25 mouse cellular contexts compared by ENCODE assay signal in genomic region chr7:19677872-19678271, GRCm38 (mm10). TPM values are rescaled to one million over a fixed set of nuclear protein-coding genes. Genes with fewer than 3 reads are reported as not detected.
DNase-seq lines count a peak whose midpoint lies in the region; ATAC-seq and TF ChIP-seq lines count a peak whose summit lies in the region.
"Had no signal": no experiment of that assay in that cellular context is flagged by ENCODE, and none has a peak within 500 bp of the region (broad histone marks: within the 10 kb centered on the region; RNA-seq: fewer than 3 reads in every experiment).

Gene Apoc2 (minus strand): TSS chr7:19677941.

- DNase-seq in limb, embryonic 10.5 days (ENCODE audit: low spot score) = no peak
- DNase-seq in liver, postnatal 0 days = peak; percentile 42
- no peak for DNase-seq in left cerebral cortex, postnatal 36 days (ENCODE audit: low spot score in 2 of 2)
- no peak for DNase-seq in adrenal gland, adult 18-20 months (ENCODE audit: low spot score in 2 of 2)
- DNase-seq: cerebellum, adult 18-20 months; heart, adult 2 months; kidney, adult 11 months; lung, adult 18-20 months; lung, postnatal 36 days; thymus, postnatal 25 days had no signal

- no peak within 1 kb of the TSS for H3K4me3 ChIP-seq in limb, embryonic 12.5 days (replicated peaks)
- H3K4me3 ChIP-seq in limb, embryonic 10.5 days = no peak within 1 kb of the TSS
- no peak within 1 kb of the TSS for H3K4me3 ChIP-seq in intestine, postnatal 0 days (ENCODE audit: low read depth, low read length)
- peak within 1 kb of the TSS; percentile 20 for H3K4me3 ChIP-seq in liver, postnatal 0 days (ENCODE audit: low read depth, low read length)
- H3K4me3 ChIP-seq in stomach, embryonic 16.5 days (replicated peaks; ENCODE audit: low read length) = no peak within 1 kb of the TSS
- no peak within 1 kb of the TSS for H3K4me3 ChIP-seq in hindbrain, embryonic 16.5 days (ENCODE audit: low read length)
- H3K4me3 ChIP-seq: embryonic facial prominence, embryonic 12.5 days; heart, adult 2 months; hindbrain, embryonic 12.5 days; midbrain, embryonic 13.5 days had no signal

- peak; percentile 68 for TF ChIP-seq EP300 in liver, postnatal 0 days (IDR thresholded peaks at IDR 0.05; ENCODE audit: low read depth)

- ATAC-seq in limb, embryonic 12.5 days (ENCODE audit: insufficient number of reproducible peaks, insufficient read depth, low FRiP score, low TSS enrichment, low read depth) = no peak
- ATAC-seq in intestine, postnatal 0 days = peak; percentile 61
- ATAC-seq in liver, postnatal 0 days = peak; percentile 53
- peak; percentile 63; the same call in 1 of the 2 replicates for ATAC-seq in stomach, embryonic 16.5 days (ENCODE audit: insufficient read depth, low FRiP score)
- ATAC-seq in hindbrain, embryonic 16.5 days = no peak
- ATAC-seq: activated CD4-positive, CD25-positive, alpha-beta regulatory T cell, adult 4 months; forebrain, embryonic 16.5 days; midbrain, embryonic 13.5 days; Patski had no signal

- WGBS in limb, embryonic 12.5 days = 76% methylated on average over 8 of the region's 8 CpGs
- 81% methylated on average over 8 of the region's 8 CpGs for WGBS in limb, embryonic 10.5 days
- 33% methylated on average over 8 of the region's 8 CpGs for WGBS in intestine, postnatal 0 days
- 47% methylated on average over 8 of the region's 8 CpGs for WGBS in liver, postnatal 0 days (ENCODE audit: insufficient replicate concordance)
- WGBS in stomach, embryonic 16.5 days = 50% methylated on average over 8 of the region's 8 CpGs
- 79% methylated on average over 8 of the region's 8 CpGs for WGBS in hindbrain, embryonic 16.5 days

- no peaks in the 10 kb centered on the region for H3K36me3 ChIP-seq in limb, embryonic 12.5 days
- H3K36me3 ChIP-seq in limb, embryonic 10.5 days = no peaks in the 10 kb centered on the region
- H3K36me3 ChIP-seq in intestine, postnatal 0 days (ENCODE audit: control insufficient read depth, insufficient read depth) = no peaks in the 10 kb centered on the region
- H3K36me3 ChIP-seq in liver, postnatal 0 days (replicated peaks; ENCODE audit: insufficient read depth, low read length) = no peaks in the 10 kb centered on the region
- H3K36me3 ChIP-seq in stomach, embryonic 16.5 days (ENCODE audit: control insufficient read depth, insufficient read depth, low read length) = no peaks in the 10 kb centered on the region
- no peaks in the 10 kb centered on the region for H3K36me3 ChIP-seq in hindbrain, embryonic 16.5 days (ENCODE audit: control insufficient read depth, insufficient read depth, low read length)
- H3K36me3 ChIP-seq: embryonic facial prominence, embryonic 12.5 days; hindbrain, embryonic 12.5 days; midbrain, embryonic 13.5 days had no signal

- H3K4me1 ChIP-seq in limb, embryonic 12.5 days (replicated peaks) = no peaks in the 10 kb centered on the region
- no peaks in the 10 kb centered on the region for H3K4me1 ChIP-seq in limb, embryonic 10.5 days
- H3K4me1 ChIP-seq in intestine, postnatal 0 days (replicated peaks; ENCODE audit: control insufficient read depth, insufficient read depth, low read length) = peaks cover 3% of the 10 kb centered on the region; the same call in 1 of the 2 replicates
- peaks cover 20% of the 10 kb centered on the region for H3K4me1 ChIP-seq in liver, postnatal 0 days (ENCODE audit: insufficient read depth)
- no peaks in the 10 kb centered on the region for H3K4me1 ChIP-seq in stomach, embryonic 16.5 days (ENCODE audit: control insufficient read depth, insufficient read depth, low read length)
- H3K4me1 ChIP-seq in hindbrain, embryonic 16.5 days (ENCODE audit: control insufficient read depth, insufficient read depth, low read depth, low read length) = no peaks in the 10 kb centered on the region
- H3K4me1 ChIP-seq: embryonic facial prominence, embryonic 12.5 days; hindbrain, embryonic 12.5 days; midbrain, embryonic 13.5 days had no signal

- H3K27ac ChIP-seq in limb, embryonic 12.5 days = no peak within 1 kb of the TSS
- no peak within 1 kb of the TSS for H3K27ac ChIP-seq in limb, embryonic 10.5 days
- peak within 1 kb of the TSS; percentile 76 for H3K27ac ChIP-seq in intestine, postnatal 0 days (ENCODE audit: low read depth, low read length)
- peak within 1 kb of the TSS; percentile 98 for H3K27ac ChIP-seq in liver, postnatal 0 days (ENCODE audit: low read depth)
- H3K27ac ChIP-seq in stomach, embryonic 16.5 days (ENCODE audit: low read length) = no peak within 1 kb of the TSS
- H3K27ac ChIP-seq in hindbrain, embryonic 16.5 days (ENCODE audit: low read depth, low read length) = no peak within 1 kb of the TSS
- H3K27ac ChIP-seq: embryonic facial prominence, embryonic 12.5 days; heart, adult 2 months; hindbrain, embryonic 12.5 days; midbrain, embryonic 13.5 days had no signal

- no peaks in the 10 kb centered on the region for H3K9me3 ChIP-seq in limb, embryonic 12.5 days
- no peaks in the 10 kb centered on the region for H3K9me3 ChIP-seq in limb, embryonic 10.5 days (replicated peaks)
- H3K9me3 ChIP-seq in intestine, postnatal 0 days (ENCODE audit: control insufficient read depth) = no peaks in the 10 kb centered on the region
- no peaks in the 10 kb centered on the region for H3K9me3 ChIP-seq in liver, postnatal 0 days (ENCODE audit: low read length)
- no peaks in the 10 kb centered on the region for H3K9me3 ChIP-seq in stomach, embryonic 16.5 days (replicated peaks; ENCODE audit: control insufficient read depth, low read length)
- H3K9me3 ChIP-seq in hindbrain, embryonic 16.5 days (ENCODE audit: control insufficient read depth, low read length) = no peaks in the 10 kb centered on the region
- H3K9me3 ChIP-seq: embryonic facial prominence, embryonic 12.5 days; hindbrain, embryonic 12.5 days; midbrain, embryonic 13.5 days had no signal

- no peaks in the 10 kb centered on the region for H3K27me3 ChIP-seq in limb, embryonic 12.5 days
- H3K27me3 ChIP-seq in limb, embryonic 10.5 days (ENCODE audit: low read depth, poor library complexity, severe bottlenecking) = no peaks in the 10 kb centered on the region
- no peaks in the 10 kb centered on the region for H3K27me3 ChIP-seq in intestine, postnatal 0 days (replicated peaks; ENCODE audit: control insufficient read depth, insufficient read depth, low read length)
- H3K27me3 ChIP-seq in liver, postnatal 0 days (ENCODE audit: insufficient read depth, low read length) = no peaks in the 10 kb centered on the region
- no peaks in the 10 kb centered on the region for H3K27me3 ChIP-seq in stomach, embryonic 16.5 days (ENCODE audit: control insufficient read depth, insufficient read depth, low read length)
- H3K27me3 ChIP-seq in hindbrain, embryonic 16.5 days (replicated peaks; ENCODE audit: control insufficient read depth, insufficient read depth, low read length) = no peaks in the 10 kb centered on the region
- H3K27me3 ChIP-seq: embryonic facial prominence, embryonic 12.5 days; hindbrain, embryonic 12.5 days; midbrain, embryonic 13.5 days; Patski had no signal

- TF ChIP-seq CTCF in intestine, postnatal 0 days (IDR thresholded peaks at IDR 0.05; ENCODE audit: low read depth) = no peak
- TF ChIP-seq CTCF in liver, postnatal 0 days (IDR thresholded peaks at IDR 0.05; ENCODE audit: low read depth) = no peak

- H3K9ac ChIP-seq in limb, embryonic 12.5 days (replicated peaks) = 0 out of 2 replicates have a peak within 1 kb of the TSS, but pooled peaks have one; percentile 12
- H3K9ac ChIP-seq in intestine, postnatal 0 days (ENCODE audit: low read depth, low read length) = peak within 1 kb of the TSS; percentile 11; the same call in 1 of the 2 replicates
- peak within 1 kb of the TSS; percentile 62 for H3K9ac ChIP-seq in liver, postnatal 0 days (replicated peaks)
- H3K9ac ChIP-seq in stomach, embryonic 16.5 days (ENCODE audit: low read length) = no peak within 1 kb of the TSS
- no peak within 1 kb of the TSS for H3K9ac ChIP-seq in hindbrain, embryonic 16.5 days (ENCODE audit: low read depth, low read length)
- H3K9ac ChIP-seq: embryonic facial prominence, embryonic 12.5 days; hindbrain, embryonic 12.5 days; midbrain, embryonic 13.5 days had no signal

- intact Hi-C loops in left cerebral cortex, postnatal 36 days (cut with DNase I) = no loop called here

- no peak within 1 kb of the TSS for H3K4me2 ChIP-seq in limb, embryonic 12.5 days
- H3K4me2 ChIP-seq in intestine, postnatal 0 days (replicated peaks; ENCODE audit: low read depth) = peak within 1 kb of the TSS; percentile 47; the same call in 1 of the 2 replicates
- H3K4me2 ChIP-seq in liver, postnatal 0 days (ENCODE audit: low read depth, low read length) = peak within 1 kb of the TSS; percentile 62
- H3K4me2 ChIP-seq in stomach, embryonic 16.5 days (ENCODE audit: low read depth, low read length) = no peak within 1 kb of the TSS
- no peak within 1 kb of the TSS for H3K4me2 ChIP-seq in hindbrain, embryonic 16.5 days (ENCODE audit: low read length)
- H3K4me2 ChIP-seq: embryonic facial prominence, embryonic 12.5 days; hindbrain, embryonic 12.5 days; midbrain, embryonic 13.5 days had no signal

RNA-seq across cellular contexts. Expression of gene Apoc2, which starts in this region (rescaled TPM):
- 0.97 TPM in 1 of 2 replicates, not detected in the other for polyA plus RNA-seq in limb, embryonic 12.5 days (2016; fragmentation: Nextera tagmentation; extraction: Ambion mirVana)
- polyA plus RNA-seq in limb, embryonic 10.5 days (2016; fragmentation: Nextera tagmentation; extraction: Ambion mirVana) = 0.28 TPM in 1 of 2 replicates, not detected in the other
- 11,285 and 12,482 TPM in 2 replicates for polyA plus RNA-seq in intestine, postnatal 0 days (2015; fragmentation: Nextera tagmentation; extraction: Ambion mirVana)
- polyA plus RNA-seq in liver, postnatal 0 days (2015; fragmentation: Nextera tagmentation; extraction: Ambion mirVana) = 2,864 and 3,070 TPM in 2 replicates
- 80.5 and 93.2 TPM in 2 replicates for polyA plus RNA-seq in stomach, embryonic 16.5 days (2015; fragmentation: Nextera tagmentation; extraction: Ambion mirVana)
- not detected for total RNA-seq in left cerebral cortex, postnatal 36 days (2021)
- not detected in 2 replicates for polyA plus RNA-seq in hindbrain, embryonic 16.5 days (2015; fragmentation: Nextera tagmentation; extraction: Ambion mirVana)
- 1 to 10 TPM; 1.1 to 2.1 TPM for total RNA-seq in adrenal gland, adult 18-20 months (2021)
- total RNA-seq: common myeloid progenitor, adult 5-6 weeks; gastrocnemius, adult 8-10 months; layer of hippocampus, postnatal 10 days; left cerebral cortex, postnatal 10 days had no signal
- polyA plus RNA-seq: activated CD4-positive, CD25-positive, alpha-beta regulatory T cell, adult 4 months; C2C12; forebrain, embryonic 16.5 days; heart, adult 2 months; hindbrain, embryonic 12.5 days; Patski had no signal

Comparison
In these comparisons a context has a peak if more than half of its experiments do, and no peak if none do; other contexts are left out.
1. RNA of gene Apoc2 (polyA plus RNA-seq): 11,285 to 12,482 TPM in intestine, postnatal 0 days, 2,864 to 3,070 TPM in liver, postnatal 0 days and 80.5 to 93.2 TPM in stomach, embryonic 16.5 days; 0.28 TPM in limb, embryonic 10.5 days, 0.97 TPM in limb, embryonic 12.5 days and not detected in hindbrain, embryonic 16.5 days; every median in the first group is over 10 times any median in the second.
2. RNA of gene Apoc2 (polyA plus RNA-seq): 11,285 to 12,482 TPM in intestine, postnatal 0 days and 2,864 to 3,070 TPM in liver, postnatal 0 days; 80.5 to 93.2 TPM in stomach, embryonic 16.5 days; every median in the first group is over 10 times any median in the second.
3. ATAC-seq: peak in intestine, postnatal 0 days (single experiment), liver, postnatal 0 days (single experiment) and stomach, embryonic 16.5 days (single experiment); none in limb, embryonic 12.5 days (single experiment) and hindbrain, embryonic 16.5 days (single experiment).
4. H3K27ac ChIP-seq: peak in intestine, postnatal 0 days (single experiment) and liver, postnatal 0 days (single experiment); none in limb, embryonic 12.5 days (single experiment), limb, embryonic 10.5 days (single experiment), stomach, embryonic 16.5 days (single experiment) and hindbrain, embryonic 16.5 days (single experiment).
5. H3K4me2 ChIP-seq: peak in intestine, postnatal 0 days (single experiment) and liver, postnatal 0 days (single experiment); none in limb, embryonic 12.5 days (single experiment), stomach, embryonic 16.5 days (single experiment) and hindbrain, embryonic 16.5 days (single experiment).
6. H3K9ac ChIP-seq: peak in limb, embryonic 12.5 days (single experiment), intestine, postnatal 0 days (single experiment) and liver, postnatal 0 days (single experiment); none in stomach, embryonic 16.5 days (single experiment) and hindbrain, embryonic 16.5 days (single experiment).